Mouse (Mus musculus) limb, embryonic 12.5 days (tissue): ENCODE results near the gene Lrrc61. TPM values are rescaled to one million over a fixed set of nuclear protein-coding genes. Genes with fewer than 3 reads are reported as not detected.
A peak's percentile ranks its signal among the peaks of the same experiment; 100 is the strongest.

Experiments
- ATAC-seq: fragments of 200-750 bp; cut with Nextera tagmentation; 2 replicates; pipeline ENCODE4 v1.8.0; 2017; ENCODE audit warnings: low read depth, moderate TSS enrichment; ENCODE audit not compliant: insufficient number of reproducible peaks, insufficient read depth, low FRiP score, low TSS enrichment
- H3K27ac ChIP-seq: fragments of 300-500 bp; sonication (generic); 2 replicates; pipeline ENCODE4 v1.5.1; 2016; ENCODE audit warnings: mild to moderate bottlenecking, moderate library complexity
- H3K27me3 ChIP-seq: fragments of 300-500 bp; sonication (generic); 2 replicates; pipeline ENCODE4 v1.6.1; 2016; ENCODE audit warnings: mild to moderate bottlenecking, moderate library complexity
- H3K36me3 ChIP-seq: fragments of 300-500 bp; sonication (generic); 2 replicates; pipeline ENCODE4 v1.6.1; 2016; ENCODE audit warnings: mild to moderate bottlenecking, moderate library complexity
- H3K4me1 ChIP-seq: fragments of 300-500 bp; sonication (generic); replicated peaks from 2 replicates; pipeline ENCODE4 v1.6.1; 2016
- H3K4me2 ChIP-seq: fragments of 300-500 bp; sonication (generic); 2 replicates; pipeline ENCODE4 v1.6.1; 2016; ENCODE audit warnings: mild to moderate bottlenecking, moderate library complexity
- H3K4me3 ChIP-seq: fragments of 300-500 bp; sonication (generic); replicated peaks from 2 replicates; pipeline ENCODE4 v1.5.1; 2016; ENCODE audit warnings: mild to moderate bottlenecking
- H3K9ac ChIP-seq: fragments of 300-500 bp; sonication (generic); replicated peaks from 2 replicates; pipeline ENCODE4 v1.6.1; 2016; ENCODE audit warnings: mild to moderate bottlenecking, moderate library complexity
- H3K9me3 ChIP-seq: fragments of 300-500 bp; sonication (generic); 2 replicates; pipeline ENCODE4 v1.6.1; 2016; ENCODE audit warnings: mild to moderate bottlenecking, moderate library complexity
- WGBS: fragments of 180-500 bp; shearing (Covaris S2); methylation state at CpG from one replicate; pipeline ENCODE4 v1.1.7; 2016; 5-methylcytosine and 5-hydroxymethylcytosine counted together
- polyA plus RNA-seq: library from polyadenylated mRNA; unstranded; fragments of >200 nt; fragmentation: Nextera tagmentation; extraction: Ambion mirVana; gene quantifications from 2 replicates; pipeline ENCODE4 v1.2.1, GENCODE M21; 2016

Lrrc61 gene
- polyA plus RNA-seq, 1 experiment from 2014 or later = 9.0 TPM

- WGBS = 92% methylated on average over 6 of the region's 6 CpGs
- Histone ChIP-seq H3K4me3 (no peak overlapping the region), H3K9ac (no peak overlapping the region), H3K4me2 (no peak overlapping the region), H3K27ac (no peak overlapping the region), H3K36me3 (no peaks in the 10 kb centered on the region), H3K9me3 (no peaks in the 10 kb centered on the region), H3K4me1 (peaks cover 8% of the 10 kb centered on the region), H3K27me3 (no peaks in the 10 kb centered on the region)
- no peak for ATAC-seq
These were observed 6.3 kb upstream of the Lrrc61 start for GRCm38 (mm10) chr6:48548314-48548713.

DNA sequence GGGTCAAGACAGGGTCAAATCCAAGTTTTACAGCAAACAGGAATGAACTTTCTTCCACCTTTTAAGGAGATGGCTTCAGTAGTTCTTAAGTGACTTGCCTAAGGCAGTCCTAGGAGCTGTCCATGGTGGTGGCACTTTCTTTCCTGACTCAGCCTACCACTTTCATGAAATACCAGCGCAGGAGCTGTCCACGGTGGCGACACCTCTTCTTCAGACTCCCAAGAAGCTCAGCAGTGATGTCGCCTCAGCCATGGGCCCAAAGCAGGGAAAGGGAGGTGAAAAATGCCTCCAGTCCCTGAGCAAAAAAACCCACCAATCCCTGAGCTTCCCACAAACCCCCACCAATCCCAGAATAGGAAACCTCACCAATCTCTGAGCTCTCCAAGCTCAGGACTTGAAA lies 1.7 kb upstream of the Lrrc61 start:
- Histone ChIP-seq H3K9ac (no peak overlapping the region), H3K27ac (no peak overlapping the region), H3K27me3 (no peaks in the 10 kb centered on the region), H3K36me3 (0 out of 2 replicates have a peak, but pooled peaks cover 10% of the 10 kb centered on the region), H3K4me3 (no peak overlapping the region), H3K9me3 (no peaks in the 10 kb centered on the region), H3K4me1 (peaks cover 6% of the 10 kb centered on the region), H3K4me2 (no peak overlapping the region)
- ATAC-seq = no peak
- WGBS = 62% methylated on average over 4 of the region's 4 CpGs

DNA sequence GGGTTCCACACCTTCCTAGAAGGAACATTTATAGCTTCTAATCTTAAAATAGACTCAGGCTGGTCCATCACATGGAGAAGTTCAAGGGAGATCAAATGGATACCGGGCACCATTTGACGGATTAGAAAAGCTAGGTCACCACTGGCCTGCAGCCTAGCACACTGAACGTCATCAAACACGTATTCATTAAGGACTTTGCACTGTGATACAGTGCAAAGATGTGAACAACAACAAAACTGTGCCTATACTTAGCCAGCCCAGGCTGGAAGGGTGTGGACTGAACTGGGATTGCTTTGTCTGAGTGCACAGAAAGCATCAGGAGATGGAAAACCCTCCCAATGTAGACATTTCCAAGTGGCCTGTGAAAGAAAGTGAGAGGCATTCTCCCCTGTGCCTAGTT lies 777 bp upstream of the Lrrc61 start:
- 0 out of 2 replicates have a peak, but pooled peaks cover 10% of the 10 kb centered on the region for H3K36me3 ChIP-seq
- H3K4me3 ChIP-seq = peak overlapping the region; percentile 52
- peaks cover 9% of the 10 kb centered on the region for H3K4me1 ChIP-seq
- WGBS = 88% methylated on average over 4 of the region's 4 CpGs
- H3K27me3 ChIP-seq = no peaks in the 10 kb centered on the region
- peak overlapping the region; percentile 96 for H3K27ac ChIP-seq
- H3K4me2 ChIP-seq = peak overlapping the region; percentile 74
- H3K9ac ChIP-seq = peak overlapping the region; percentile 72
- ATAC-seq = no peak
- H3K9me3 ChIP-seq = no peaks in the 10 kb centered on the region

- peak overlapping the region; percentile 52 for H3K4me3 ChIP-seq
- 37% methylated on average over 13 of the region's 14 CpGs for WGBS
- peak overlapping the region; percentile 96 for H3K27ac ChIP-seq
- peak; percentile 82 for ATAC-seq
- H3K9me3 ChIP-seq = no peaks in the 10 kb centered on the region
- H3K9ac ChIP-seq = peak overlapping the region; percentile 72
- peaks cover 9% of the 10 kb centered on the region for H3K4me1 ChIP-seq
- H3K27me3 ChIP-seq = no peaks in the 10 kb centered on the region
- peaks cover 13% of the 10 kb centered on the region; the same call in 1 of the 2 replicates for H3K36me3 ChIP-seq
- H3K4me2 ChIP-seq = peak overlapping the region; percentile 74
These were observed 701 bp downstream of the Lrrc61 start for GRCm38 (mm10) chr6:48555104-48555890.

DNA sequence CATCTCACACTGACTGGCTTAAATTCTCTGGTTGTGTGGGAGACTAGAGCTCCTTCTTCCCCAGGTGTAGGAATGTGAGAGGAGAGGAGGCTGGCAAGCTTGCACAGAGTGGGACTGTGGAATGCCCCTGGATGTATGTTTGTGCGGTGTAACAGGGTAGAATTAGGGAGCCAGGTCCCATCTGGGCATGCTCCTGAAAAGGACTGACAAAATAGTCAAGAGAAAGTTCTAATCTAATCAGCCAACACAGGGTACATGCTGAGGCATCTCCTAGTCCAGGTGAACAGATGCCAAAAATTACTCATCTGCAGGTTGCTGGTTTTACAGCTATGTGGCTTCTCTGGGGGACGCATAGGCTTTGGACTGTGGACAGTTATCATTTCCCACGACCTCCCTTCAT lies 1.4 kb downstream of the Lrrc61 start:
- Histone ChIP-seq H3K36me3 (peaks cover 17% of the 10 kb centered on the region; the same call in 1 of the 2 replicates), H3K4me1 (peaks cover 9% of the 10 kb centered on the region), H3K9me3 (no peaks in the 10 kb centered on the region), H3K4me3 (peak overlapping the region; percentile 52; the same call in 1 of the 2 replicates), H3K9ac (no peak overlapping the region), H3K27me3 (no peaks in the 10 kb centered on the region), H3K4me2 (peak overlapping the region; percentile 74; the same call in 1 of the 2 replicates), H3K27ac (peak overlapping the region; percentile 96; the same call in 1 of the 2 replicates)
- ATAC-seq = no peak
- WGBS = 96% methylated on average over 3 of the region's 3 CpGs

DNA sequence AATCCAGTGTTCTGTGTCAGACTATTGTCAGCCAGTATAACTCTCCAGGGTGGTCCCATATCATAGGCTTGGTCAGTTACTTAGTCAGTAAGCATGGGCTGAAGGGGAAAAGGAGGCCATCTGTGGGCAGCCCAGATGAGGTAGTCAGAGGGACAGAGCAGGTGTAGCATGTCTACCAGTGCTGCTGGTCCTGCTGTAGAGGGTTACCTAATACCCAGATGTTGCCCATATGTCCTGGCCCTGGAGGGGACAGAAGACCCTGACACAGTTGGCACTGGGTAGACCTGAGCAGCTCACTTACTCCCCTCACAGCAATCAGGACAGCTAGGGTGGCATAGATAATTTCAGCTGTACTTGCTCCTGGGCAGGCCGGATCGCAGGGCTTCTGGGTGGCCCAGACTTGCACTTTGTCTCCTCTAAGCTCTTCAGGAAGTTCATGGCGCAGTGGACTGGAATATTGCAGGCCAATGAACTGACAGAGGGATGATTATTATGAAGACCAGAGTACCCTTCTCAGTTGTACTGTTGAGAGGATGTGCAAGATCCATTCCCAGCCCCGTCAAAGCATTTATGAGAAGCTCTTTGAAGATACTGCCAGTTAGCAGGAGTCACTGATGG lies 11.2 kb downstream of the Lrrc61 start:
- WGBS = 82% methylated on average over 4 of the region's 4 CpGs
- H3K9me3 ChIP-seq = no peaks in the 10 kb centered on the region
- no peak overlapping the region for H3K4me3 ChIP-seq
- H3K4me2 ChIP-seq = no peak overlapping the region
- peaks cover 23% of the 10 kb centered on the region; the same call in 1 of the 2 replicates for H3K36me3 ChIP-seq
- H3K4me1 ChIP-seq = peaks cover 14% of the 10 kb centered on the region
- ATAC-seq = no peak; the same call in 1 of the 2 replicates
- H3K27me3 ChIP-seq = no peaks in the 10 kb centered on the region
- peak overlapping the region; percentile 67; the same call in 1 of the 2 replicates for H3K27ac ChIP-seq
- H3K9ac ChIP-seq = no peak overlapping the region

- Histone ChIP-seq H3K36me3 (peaks cover 23% of the 10 kb centered on the region; the same call in 1 of the 2 replicates), H3K27ac (peak overlapping the region; percentile 67), H3K4me2 (no peak overlapping the region), H3K27me3 (no peaks in the 10 kb centered on the region), H3K4me1 (peaks cover 14% of the 10 kb centered on the region), H3K9ac (no peak overlapping the region), H3K9me3 (no peaks in the 10 kb centered on the region), H3K4me3 (no peak overlapping the region)
- WGBS = 62% methylated on average over 5 of the region's 5 CpGs
- ATAC-seq = peak; percentile 71; the same call in 1 of the 2 replicates
These were observed 11.7 kb downstream of the Lrrc61 start for GRCm38 (mm10) chr6:48566312-48566711.

- H3K4me2 ChIP-seq = no peak overlapping the region
These were observed 13.7 kb downstream of the Lrrc61 start for GRCm38 (mm10) chr6:48568036-48568984.

GRCm38 (mm10) chr6:48569065-48569807 lies 14.6 kb downstream of the Lrrc61 start:
- Histone ChIP-seq H3K9ac (no peak overlapping the region), H3K27me3 (no peaks in the 10 kb centered on the region), H3K4me1 (peaks cover 29% of the 10 kb centered on the region), H3K27ac (no peak overlapping the region), H3K36me3 (peaks cover 22% of the 10 kb centered on the region; the same call in 1 of the 2 replicates), H3K9me3 (no peaks in the 10 kb centered on the region), H3K4me2 (no peak overlapping the region), H3K4me3 (no peak overlapping the region)
- no peak for ATAC-seq
- WGBS = 83% methylated on average over 8 of the region's 8 CpGs

More at GRCm38 (mm10) chr6:48568036-48568984, 13.7 kb downstream of the Lrrc61 start:
- ATAC-seq = no peak
- Histone ChIP-seq H3K27ac (0 out of 2 replicates have a peak overlapping the region, but pooled peaks have one; percentile 23), H3K4me3 (no peak overlapping the region), H3K4me1 (peaks cover 27% of the 10 kb centered on the region), H3K36me3 (peaks cover 23% of the 10 kb centered on the region; the same call in 1 of the 2 replicates), H3K9me3 (no peaks in the 10 kb centered on the region), H3K9ac (no peak overlapping the region), H3K27me3 (no peaks in the 10 kb centered on the region)
- 88% methylated on average over 21 of the region's 21 CpGs for WGBS

DNA sequence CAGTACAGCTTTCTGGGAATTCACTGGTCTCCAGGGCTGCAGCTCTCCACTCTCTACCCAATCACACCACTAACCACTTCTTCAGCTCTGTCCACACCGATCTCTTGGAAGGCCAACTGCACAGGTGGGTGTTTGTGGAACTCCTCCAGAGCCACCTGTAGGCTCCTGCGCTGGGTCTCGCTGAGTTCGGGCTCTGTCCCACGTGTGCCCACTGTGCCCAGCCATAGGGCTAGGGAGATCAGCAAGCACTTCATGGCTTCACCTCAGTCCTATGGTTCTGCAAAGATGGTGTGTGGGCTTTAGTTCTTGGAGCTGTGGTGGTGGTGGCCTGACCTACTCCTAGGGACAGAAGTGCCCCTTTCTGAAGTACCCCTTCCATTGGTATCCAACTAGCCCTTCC lies 17.4 kb downstream of the Lrrc61 start:
- Histone ChIP-seq H3K36me3 (peaks cover 13% of the 10 kb centered on the region; the same call in 1 of the 2 replicates), H3K27me3 (no peaks in the 10 kb centered on the region), H3K9ac (no peak overlapping the region), H3K27ac (peak overlapping the region; percentile 59; the same call in 1 of the 2 replicates), H3K4me3 (no peak overlapping the region), H3K4me2 (no peak overlapping the region), H3K9me3 (no peaks in the 10 kb centered on the region), H3K4me1 (peaks cover 15% of the 10 kb centered on the region)
- ATAC-seq = no peak
- WGBS = 94% methylated on average over 5 of the region's 5 CpGs
